Mouse (Mus musculus): ENCODE measurements around the gene Chchd10.

Gene Chchd10

GRCm38 (mm10) chr10:75948079-75948478, 15.1 kb downstream of the Chchd10 start:
- intact Hi-C loops (cut with DNase I): no loop called here

GRCm38 (mm10) chr10:75949053-75950045, 16.4 kb downstream of the Chchd10 start:
- intact Hi-C loops (cut with DNase I): loop anchor here (2.0 to 5.0 kb wide), 4 partner anchors 53 to 362 kb away; partner anchors contain the start of gene Ggt5

DNA sequence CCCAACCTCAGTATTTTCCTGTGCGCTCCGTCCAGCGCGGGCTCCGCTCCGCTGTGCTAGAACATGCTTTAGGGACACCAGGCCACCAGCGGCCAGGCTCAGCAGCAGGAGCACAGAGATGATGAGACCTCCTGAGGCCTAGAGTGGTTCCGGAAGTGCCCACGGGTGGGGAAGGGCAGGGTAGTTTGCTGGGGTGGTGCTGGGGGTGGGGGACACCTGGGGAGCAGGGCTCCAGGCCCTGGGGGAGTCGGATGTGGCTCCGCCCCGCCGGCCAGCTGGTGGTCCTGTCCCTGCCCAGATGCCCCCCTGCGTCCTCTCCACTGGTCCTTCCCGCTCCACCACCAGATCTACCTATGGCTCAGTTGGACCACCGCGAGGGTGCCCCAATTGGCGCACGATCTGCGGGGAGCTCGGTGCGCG, 17.9 kb downstream of the Chchd10 start:
- intact Hi-C loops (cut with DNase I): loop anchor here (2.0 to 5.0 kb wide), 4 partner anchors 54 to 364 kb away; partner anchors contain the start of gene Ggt5

- intact Hi-C loops (cut with DNase I): loop anchor here (2.0 to 5.0 kb wide), 4 partner anchors 55 to 364 kb away; partner anchors contain the start of gene Ggt5
Observed at GRCm38 (mm10) chr10:75951424-75952050, 18.6 kb downstream of the Chchd10 start.

GRCm38 (mm10) chr10:75954381-75954811, 21.5 kb downstream of the Chchd10 start, which contains the start of gene Gm5134:
Gene Gm5134 (plus strand): TSS chr10:75954514.
- intact Hi-C loops (cut with DNase I): loop anchor here (5.0 kb wide), 3 partner anchors 72 to 367 kb away; partner anchors contain the start of gene Ggt5

DNA sequence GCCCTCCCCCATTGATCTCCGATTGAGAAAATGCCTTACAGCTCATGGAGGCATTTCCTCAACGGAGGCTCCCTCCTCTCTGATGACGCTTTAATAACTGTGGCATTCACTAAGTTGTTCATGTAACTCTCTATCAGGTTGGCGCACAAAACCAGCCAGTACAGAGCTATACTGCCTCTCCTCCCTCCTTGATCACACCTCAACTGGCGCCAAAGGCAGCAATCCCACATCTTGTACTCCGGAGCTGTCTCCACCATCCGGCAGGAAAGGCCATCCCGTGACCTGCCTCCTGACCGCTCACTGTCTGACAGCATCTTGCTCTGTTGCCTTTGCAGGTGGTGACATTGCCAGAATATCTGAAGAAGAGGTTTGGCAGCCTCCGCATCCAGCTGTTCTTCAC, 40.9 kb downstream of the Chchd10 start:
- intact Hi-C loops (cut with DNase I): loop anchor here (10.0 kb wide), 1 partner anchor 221 kb away; no protein-coding TSS in a partner anchor

DNA sequence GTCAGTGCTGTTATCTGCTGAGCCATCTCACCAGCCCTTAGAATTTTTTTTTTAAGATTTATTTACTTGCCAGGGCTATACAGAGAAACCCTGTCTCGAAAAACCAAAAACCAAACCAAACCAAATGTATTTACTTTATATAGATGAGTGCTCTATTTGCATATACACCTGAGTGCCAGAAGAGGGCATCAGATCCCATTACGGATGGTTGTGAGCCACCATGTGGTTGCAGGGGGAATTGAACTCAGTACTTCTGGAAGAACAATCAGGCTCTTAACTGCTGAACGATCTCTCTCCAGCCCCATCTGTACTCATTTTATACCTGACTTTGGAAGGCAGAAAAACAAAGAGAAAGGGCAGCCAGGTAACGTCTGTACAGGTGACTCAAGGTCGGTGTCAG, 42.3 kb downstream of the Chchd10 start:
- intact Hi-C loops (cut with DNase I): loop anchor here (10.0 kb wide), 1 partner anchor 220 kb away; no protein-coding TSS in a partner anchor

DNA sequence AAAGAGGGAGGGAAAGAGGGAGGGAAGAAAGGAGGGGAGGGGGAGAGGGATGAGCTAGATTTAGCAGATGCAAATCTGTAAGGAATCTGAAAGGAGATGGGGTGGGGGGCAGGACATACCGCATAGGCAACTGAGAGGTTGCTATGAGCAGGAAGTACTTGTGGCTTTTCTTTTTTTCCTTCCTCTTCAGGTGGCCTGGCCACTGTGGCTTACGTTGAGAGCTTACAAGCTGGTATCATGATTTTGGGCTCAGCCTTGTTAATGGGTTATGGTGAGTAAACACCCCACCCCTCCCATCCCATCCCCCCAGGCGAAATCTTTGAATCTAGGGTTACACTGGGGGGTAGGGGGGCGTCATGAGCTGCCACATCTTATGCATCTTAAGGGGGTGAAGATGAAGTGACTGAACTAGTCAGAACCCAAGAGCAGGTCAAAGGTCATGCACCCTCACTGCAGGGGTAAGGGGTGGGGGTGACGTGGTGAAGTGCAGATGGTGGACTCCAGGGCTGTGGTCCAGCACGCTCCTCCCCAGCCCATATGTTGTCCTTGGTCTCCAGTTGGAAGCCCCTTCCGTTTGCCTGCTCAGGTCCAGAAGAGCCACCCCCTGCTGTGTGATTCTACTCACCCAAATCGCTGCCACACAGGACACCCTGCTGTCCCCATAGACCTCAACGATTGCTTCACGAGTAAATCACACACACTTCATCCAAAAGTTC, 45.3 kb downstream of the Chchd10 start:
- intact Hi-C loops (cut with DNase I): loop anchor here (10.0 kb wide), 1 partner anchor 217 kb away; no protein-coding TSS in a partner anchor

GRCm38 (mm10) chr10:75978835-75979157, 45.9 kb downstream of the Chchd10 start:
- intact Hi-C loops (cut with DNase I): loop anchor here (10.0 kb wide), 1 partner anchor 216 kb away; no protein-coding TSS in a partner anchor

- intact Hi-C loops (cut with DNase I): loop anchor here (10.0 kb wide), 1 partner anchor 215 kb away; no protein-coding TSS in a partner anchor
Observed at GRCm38 (mm10) chr10:75979432-75979831, 46.5 kb downstream of the Chchd10 start.
